Mouse (Mus musculus) lung, postnatal 0 days (tissue): ENCODE data around the gene Gstm3. TPM values are rescaled to one million over a fixed set of nuclear protein-coding genes. Genes with fewer than 3 reads are reported as not detected.
A peak's percentile ranks its signal among the peaks of the same experiment; 100 is the strongest.

ENCODE experiments used
- ATAC-seq: fragments of 200-750 bp; cut with Nextera tagmentation; 2 replicates; pipeline ENCODE4 v1.8.0; 2017; ENCODE audit warnings: moderate library complexity
- DNase-seq: peaks from one replicate; pipeline ENCODE4 v3.0.0-alpha.2; 2016; ENCODE audit warnings: low spot score
- H3K27ac ChIP-seq: fragments of 300-500 bp; sonication (generic); 2 replicates; pipeline ENCODE4 v1.5.1; 2014; ENCODE audit warnings: antibody characterized with exemption, mild to moderate bottlenecking, low read length, mixed read lengths
- H3K27me3 ChIP-seq: fragments of 300-500 bp; sonication (generic); replicated peaks from 2 replicates; pipeline ENCODE4 v1.6.1; 2014; ENCODE audit warnings: low read length, mixed read lengths; ENCODE audit not compliant: insufficient read depth
- H3K36me3 ChIP-seq: fragments of 300-500 bp; sonication (generic); 2 replicates; pipeline ENCODE4 v1.6.1; 2014; ENCODE audit warnings: low read length, mixed read lengths; ENCODE audit not compliant: insufficient read depth
- H3K4me1 ChIP-seq: fragments of 300-500 bp; sonication (generic); 2 replicates; pipeline ENCODE4 v1.6.1; 2014; ENCODE audit warnings: antibody characterized with exemption, low read depth, low read length, mixed read lengths; ENCODE audit not compliant: insufficient read depth
- H3K4me2 ChIP-seq: fragments of 300-500 bp; sonication (generic); replicated peaks from 2 replicates; pipeline ENCODE4 v1.6.1; 2014; ENCODE audit warnings: low read depth, mild to moderate bottlenecking, low read length, moderate library complexity, mixed read lengths
- H3K4me3 ChIP-seq: fragments of 300-500 bp; sonication (generic); 2 replicates; pipeline ENCODE4 v1.5.1; 2014; ENCODE audit warnings: low read depth, low read length
- H3K9ac ChIP-seq: fragments of 300-500 bp; sonication (generic); replicated peaks from 2 replicates; pipeline ENCODE4 v1.6.1; 2014; ENCODE audit warnings: low read depth, mild to moderate bottlenecking
- H3K9me3 ChIP-seq: fragments of 300-500 bp; sonication (generic); 2 replicates; pipeline ENCODE4 v1.6.1; 2016; ENCODE audit warnings: low read length, mixed read lengths
- CTCF ChIP-seq: IDR thresholded peaks from 2 replicates; pipeline ENCODE4 v1.5.1; 2016; ENCODE audit warnings: antibody characterized with exemption, mild to moderate bottlenecking
- EP300 ChIP-seq: IDR thresholded peaks from 2 replicates; pipeline ENCODE4 v1.6.1; 2016; ENCODE audit warnings: antibody characterized with exemption, mild to moderate bottlenecking, control low read depth
- WGBS: fragments of 180-500 bp; shearing (Covaris S2); extraction: QIAGEN DNeasy Blood & Tissue Kit; methylation state at CpG from one replicate; pipeline ENCODE4 v1.1.7; 2014; 5-methylcytosine and 5-hydroxymethylcytosine counted together
- polyA plus RNA-seq: library from polyadenylated mRNA; unstranded; fragments of >200 nt; fragmentation: Nextera tagmentation; extraction: Ambion mirVana; gene quantifications from 2 replicates; pipeline ENCODE4 v1.2.1, GENCODE M21; 2015

Gstm3 gene
- polyA plus RNA-seq, 1 experiment from 2014 or later = 0.27 TPM

DNA sequence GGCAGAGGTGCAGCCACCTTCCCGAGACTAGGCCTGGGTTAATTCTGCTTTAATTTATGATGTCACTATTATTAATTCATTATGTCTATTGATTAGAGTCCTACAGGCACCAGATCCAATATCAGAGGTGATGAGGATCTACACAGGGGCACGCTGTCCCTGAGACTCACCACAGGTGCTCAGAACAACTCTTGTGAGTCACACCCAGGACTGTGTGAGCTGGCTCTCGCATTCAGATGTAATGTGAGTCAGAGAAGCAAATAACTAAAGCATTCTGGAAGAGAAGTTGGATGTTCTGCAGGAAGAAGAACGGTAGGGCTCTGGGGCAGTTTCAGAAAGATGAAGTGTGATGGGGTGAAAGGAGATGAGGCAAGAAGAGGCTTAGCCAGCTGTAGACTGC is 39.8 kb downstream of the Gstm3 start:
- Histone ChIP-seq H3K27ac (no peak overlapping the region), H3K4me1 (peaks cover 3% of the 10 kb centered on the region; the same call in 1 of the 2 replicates), H3K4me3 (no peak overlapping the region), H3K27me3 (no peaks in the 10 kb centered on the region), H3K9ac (no peak overlapping the region), H3K36me3 (no peaks in the 10 kb centered on the region), H3K4me2 (no peak overlapping the region), H3K9me3 (no peaks in the 10 kb centered on the region)
- no peak for ATAC-seq
- 61% methylated on average over 4 of the region's 4 CpGs for WGBS
- peak; percentile 36 for DNase-seq
- TF ChIP-seq EP300 = no peak
- TF ChIP-seq CTCF = no peak

GRCm38 (mm10) chr3:107928691-107929090 is 40.4 kb downstream of the Gstm3 start:
- no peak for ATAC-seq
- no peaks in the 10 kb centered on the region for H3K9me3 ChIP-seq
- no peaks in the 10 kb centered on the region for H3K36me3 ChIP-seq
- 55% methylated on average over 11 of the region's 11 CpGs for WGBS
- H3K9ac ChIP-seq = no peak overlapping the region
- H3K27me3 ChIP-seq = no peaks in the 10 kb centered on the region
- no peak overlapping the region for H3K4me3 ChIP-seq
- peaks cover 3% of the 10 kb centered on the region; the same call in 1 of the 2 replicates for H3K4me1 ChIP-seq
- DNase-seq = peak; percentile 46
- H3K4me2 ChIP-seq = no peak overlapping the region
- no peak overlapping the region for H3K27ac ChIP-seq
- TF ChIP-seq EP300 (no peak), CTCF (no peak)

DNA sequence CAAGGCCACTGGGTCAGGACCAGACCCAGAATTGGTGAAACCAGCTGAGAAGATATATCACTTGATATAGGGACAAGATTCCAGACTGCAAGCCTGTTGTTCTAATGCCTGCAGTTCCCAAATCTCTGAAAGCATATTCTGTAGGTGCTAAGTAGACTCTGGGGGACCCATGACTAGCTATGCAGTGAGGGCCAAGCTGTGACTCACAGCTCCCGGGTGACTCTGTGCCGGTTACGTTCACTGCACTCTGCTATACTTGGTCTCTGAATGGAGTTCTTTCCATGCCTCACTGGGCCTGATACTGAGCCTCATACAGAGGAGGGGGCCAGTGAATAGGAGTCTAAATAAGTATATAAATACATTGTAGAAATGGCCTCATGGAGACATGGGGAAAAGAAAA is 41.2 kb downstream of the Gstm3 start:
- Histone ChIP-seq H3K36me3 (no peaks in the 10 kb centered on the region), H3K9me3 (no peaks in the 10 kb centered on the region), H3K27me3 (no peaks in the 10 kb centered on the region), H3K4me2 (no peak overlapping the region), H3K4me1 (peaks cover 3% of the 10 kb centered on the region; the same call in 1 of the 2 replicates), H3K4me3 (no peak overlapping the region), H3K9ac (no peak overlapping the region), H3K27ac (no peak overlapping the region)
- DNase-seq = no peak
- no peak for ATAC-seq
- WGBS = 83% methylated on average over 3 of the region's 3 CpGs
- TF ChIP-seq CTCF (no peak), EP300 (no peak)

GRCm38 (mm10) chr3:107925335-107925734 is 43.7 kb downstream of the Gstm3 start:
- H3K9me3 ChIP-seq = no peaks in the 10 kb centered on the region
- no peaks in the 10 kb centered on the region for H3K27me3 ChIP-seq
- no peak overlapping the region for H3K27ac ChIP-seq
- H3K4me1 ChIP-seq = no peaks in the 10 kb centered on the region
- ATAC-seq (no peak), DNase-seq (no peak)
- WGBS = 88% methylated on average over 3 of the region's 3 CpGs
- H3K4me2 ChIP-seq = no peak overlapping the region
- no peaks in the 10 kb centered on the region for H3K36me3 ChIP-seq
- H3K9ac ChIP-seq = no peak overlapping the region
- H3K4me3 ChIP-seq = no peak overlapping the region
- no peak for TF ChIP-seq EP300
- TF ChIP-seq CTCF = no peak

GRCm38 (mm10) chr3:107920348-107920747 is 48.7 kb downstream of the Gstm3 start:
- DNase-seq (no peak), ATAC-seq (no peak)
- 90% methylated on average over 5 of the region's 5 CpGs for WGBS
- H3K4me2 ChIP-seq = no peak overlapping the region
- no peaks in the 10 kb centered on the region for H3K36me3 ChIP-seq
- H3K4me3 ChIP-seq = no peak overlapping the region
- no peak overlapping the region for H3K27ac ChIP-seq
- H3K4me1 ChIP-seq = no peaks in the 10 kb centered on the region
- H3K27me3 ChIP-seq = no peaks in the 10 kb centered on the region
- H3K9me3 ChIP-seq = no peaks in the 10 kb centered on the region
- H3K9ac ChIP-seq = no peak overlapping the region
- TF ChIP-seq CTCF = no peak
- TF ChIP-seq EP300 = no peak

- WGBS = 54% methylated on average over 7 of the region's 7 CpGs
- no peak for TF ChIP-seq EP300
- TF ChIP-seq CTCF = peak; percentile 80
- Histone ChIP-seq H3K4me2 (no peak overlapping the region), H3K27ac (no peak overlapping the region), H3K9ac (no peak overlapping the region), H3K36me3 (no peaks in the 10 kb centered on the region), H3K9me3 (no peaks in the 10 kb centered on the region), H3K4me1 (no peaks in the 10 kb centered on the region), H3K4me3 (no peak overlapping the region), H3K27me3 (no peaks in the 10 kb centered on the region)
- peak; percentile 68 for DNase-seq
- ATAC-seq = no peak
Measured at GRCm38 (mm10) chr3:107917783-107918408, 51.2 kb downstream of the Gstm3 start.
